In genomic region chr12:11206321-11206720, GRCm38 (mm10) we compare ENCODE assay signal across 22 mouse cellular contexts. TPM values are rescaled to one million over a fixed set of nuclear protein-coding genes. Genes with fewer than 3 reads are reported as not detected.
A peak's percentile ranks its signal among the peaks of the same experiment; 100 is the strongest.
DNase-seq lines count a peak whose midpoint lies in the region; ATAC-seq lines count a peak whose summit lies in the region.
"Had no signal": no experiment of that assay in that cellular context is flagged by ENCODE, and none has a peak within 500 bp of the region (broad histone marks: within the 10 kb centered on the region; RNA-seq: fewer than 3 reads in every experiment).

No protein-coding gene starts in this region.

- H3K27me3 ChIP-seq in splenic B cell, adult 2 months (ENCODE audit: control insufficient read depth, insufficient read depth, low read length, poor library complexity, severe bottlenecking) = no peaks in the 10 kb centered on the region
- H3K27me3 ChIP-seq: embryonic facial prominence, embryonic 12.5 days had no signal

- peak; percentile 61 for DNase-seq in heart, adult 11 months
- DNase-seq in heart, adult 18-20 months = no peak
- peak; percentile 15 for DNase-seq in splenic B cell, adult 2 months (ENCODE audit: low read depth, low spot score)
- no peak for DNase-seq in layer of hippocampus, postnatal 10 days (ENCODE audit: low spot score in 2 of 2)
- DNase-seq in ovary, postnatal 36 days (ENCODE audit: low spot score) = no peak
- DNase-seq: adrenal gland, adult 8-10 months; adrenal gland, postnatal 14 days; adrenal gland, postnatal 36 days; cerebellum, adult 11-12 months; cerebellum, adult 2 months; cerebellum, adult 9-10 months; cerebellum, postnatal 10 days; cerebellum, postnatal 25 days had no signal

- H3K36me3 ChIP-seq in splenic B cell, adult 2 months (ENCODE audit: control insufficient read depth, insufficient read depth, low read length, poor library complexity, severe bottlenecking) = no peaks in the 10 kb centered on the region
- H3K36me3 ChIP-seq: embryonic facial prominence, embryonic 10.5 days; embryonic facial prominence, embryonic 12.5 days; G1E had no signal

- peak; percentile 52 for ATAC-seq in granulocyte monocyte progenitor cell, adult 5-6 weeks (replicated peaks; ENCODE audit: poor library complexity, severe bottlenecking)
- ATAC-seq: activated CD4-positive, CD25-positive, alpha-beta regulatory T cell, adult 4 months; forebrain, embryonic 14.5 days; forebrain, embryonic 16.5 days; Patski had no signal

RNA-seq across cellular contexts. Expression of gene Msgn1, which starts 2.5 kb away (rescaled TPM):
- total RNA-seq in heart, adult 18-20 months (2021) = not detected
- total RNA-seq in granulocyte monocyte progenitor cell, adult 5-6 weeks (2014; fragmentation: Nextera tagmentation) = not detected in 2 replicates
- total RNA-seq in granulocyte monocyte progenitor cell, adult 5-6 weeks (2017) = not detected in 2 replicates
- not detected for total RNA-seq in layer of hippocampus, postnatal 10 days (2021)
- total RNA-seq: adrenal gland, adult 18-20 months; adrenal gland, adult 8-10 months; adrenal gland, postnatal 14 days; adrenal gland, postnatal 36 days; G1E had no signal

RNA-seq across cellular contexts. Expression of gene Kcns3, which starts 55.5 kb away (rescaled TPM):
- total RNA-seq in heart, adult 18-20 months (2021) = under 1 TPM; 0.84 to 0.90 TPM
- total RNA-seq in granulocyte monocyte progenitor cell, adult 5-6 weeks (2014; fragmentation: Nextera tagmentation) = not detected in 2 replicates
- not detected in 2 replicates for total RNA-seq in granulocyte monocyte progenitor cell, adult 5-6 weeks (2017)
- total RNA-seq in layer of hippocampus, postnatal 10 days (2021) = 1 to 10 TPM; 4.0 to 4.1 TPM

RNA-seq across cellular contexts. Expression of gene Gen1, which starts 59.3 kb away (rescaled TPM):
- total RNA-seq in heart, adult 18-20 months (2021) = 1 to 10 TPM; 1.1 to 1.3 TPM
- 10.7 and 13.0 TPM in 2 replicates for total RNA-seq in granulocyte monocyte progenitor cell, adult 5-6 weeks (2014; fragmentation: Nextera tagmentation)
- 20.8 and 20.9 TPM in 2 replicates for total RNA-seq in granulocyte monocyte progenitor cell, adult 5-6 weeks (2017)
- 1 to 10 TPM; 3.1 to 3.7 TPM for total RNA-seq in layer of hippocampus, postnatal 10 days (2021)

RNA-seq across cellular contexts. Expression of gene Smc6, which starts 59.4 kb away (rescaled TPM):
- 10 to 100 TPM; 39.0 to 50.7 TPM for total RNA-seq in heart, adult 18-20 months (2021)
- 72.0 and 77.1 TPM in 2 replicates for total RNA-seq in granulocyte monocyte progenitor cell, adult 5-6 weeks (2014; fragmentation: Nextera tagmentation)
- 91.5 and 124 TPM in 2 replicates for total RNA-seq in granulocyte monocyte progenitor cell, adult 5-6 weeks (2017)
- 10 to 100 TPM; 31.6 to 39.6 TPM for total RNA-seq in layer of hippocampus, postnatal 10 days (2021)

Comparison
In these comparisons a context has a peak if more than half of its experiments do, and no peak if none do; other contexts are left out.
1. DNase-seq: peak in heart, adult 11 months (single experiment) and splenic B cell, adult 2 months (single experiment); none in heart, adult 18-20 months (0 of 2), layer of hippocampus, postnatal 10 days (0 of 2) and ovary, postnatal 36 days (single experiment).